8 mouse cellular contexts compared by ENCODE assay signal in the genomic region with DNA sequence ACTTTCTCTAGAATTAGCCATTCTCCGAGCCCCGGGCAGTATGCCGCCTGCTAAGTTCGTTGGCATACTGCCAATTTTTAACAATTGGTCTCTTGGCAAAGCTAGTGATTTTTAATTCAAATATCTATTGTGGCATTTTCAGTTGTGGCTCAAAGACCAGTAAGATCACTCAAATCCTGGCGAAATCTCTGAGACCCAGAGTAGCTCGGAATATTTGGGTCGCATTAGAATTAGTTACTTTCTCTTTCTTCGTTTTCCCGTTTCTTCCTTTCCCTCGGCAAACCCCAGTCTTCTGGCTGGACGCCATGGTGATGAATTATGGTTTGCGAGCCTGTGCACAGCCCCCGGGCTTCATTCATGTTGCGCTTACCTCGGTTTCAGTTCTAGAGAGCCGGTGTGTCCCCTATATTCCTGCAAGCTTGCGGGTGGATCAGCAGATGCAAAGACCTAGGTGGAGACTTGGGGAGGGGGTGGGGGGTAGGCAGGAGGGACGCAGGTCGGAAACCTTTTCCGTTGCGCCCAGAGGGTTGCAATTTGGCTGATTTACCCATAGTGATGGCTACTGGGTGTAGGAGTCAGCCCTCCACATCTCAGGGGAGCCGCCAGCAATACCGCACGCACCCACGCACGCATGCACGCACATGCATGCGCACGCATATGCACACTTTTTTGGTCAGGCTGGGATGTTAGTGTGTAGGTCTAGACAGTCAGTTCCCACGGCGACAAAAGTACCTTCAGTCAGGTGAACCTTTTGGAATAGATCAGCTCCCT. TPM values are rescaled to one million over a fixed set of nuclear protein-coding genes. Genes with fewer than 3 reads are reported as not detected.
A peak's percentile ranks its signal among the peaks of the same experiment; 100 is the strongest.
DNase-seq lines count a peak whose midpoint lies in the region; ATAC-seq and TF ChIP-seq lines count a peak whose summit lies in the region.

No protein-coding gene starts in this region.

- H3K4me3 ChIP-seq in MEL (ENCODE audit: control insufficient read depth in 1 of 2, insufficient read depth in 1 of 2, low read depth in 2 of 2, low read length in 2 of 2) = peak overlapping the region in 1 of 2 experiments; percentile 11; a peak in 2 of 4 replicates
- H3K4me3 ChIP-seq in bone marrow, adult 2 months (replicated peaks; ENCODE audit: control insufficient read depth, low read depth, low read length) = peak overlapping the region; percentile 42
- peak overlapping the region; percentile 31 for H3K4me3 ChIP-seq in forebrain, embryonic 15.5 days
- peak overlapping the region; percentile 11 for H3K4me3 ChIP-seq in hindbrain, embryonic 12.5 days

- no peak for TF ChIP-seq RAD21 in MEL (IDR thresholded peaks at IDR 0.05; ENCODE audit: low read depth, low read length)

- no peak for TF ChIP-seq CTCF in MEL (IDR thresholded peaks at IDR 0.05 in 2 of 3, conservative IDR thresholded peaks at IDR 0.05 in 1 of 3; ENCODE audit: control insufficient read depth in 1 of 3, insufficient read depth in 1 of 3, low read depth in 2 of 3, low read length in 3 of 3, poor library complexity in 1 of 3, severe bottlenecking in 1 of 3)
- no peak for TF ChIP-seq CTCF in bone marrow, adult 2 months (IDR thresholded peaks at IDR 0.05; ENCODE audit: control insufficient read depth, insufficient read depth, low read length)

- peak; percentile 21 for DNase-seq in MEL (ENCODE audit: low read depth, low spot score)
- DNase-seq in layer of hippocampus, postnatal 25 days (ENCODE audit: extremely low spot score in 1 of 2, low spot score in 1 of 2) = peak; percentile 35 to 42
- DNase-seq in lung, postnatal 36 days = peak; percentile 39
- peak; percentile 72 to 77 for DNase-seq in right cerebral cortex, postnatal 36 days (ENCODE audit: low spot score in 2 of 2)

- H3K9ac ChIP-seq in MEL (ENCODE audit: control insufficient read depth, low read depth, low read length, poor library complexity, severe bottlenecking) = no peak overlapping the region
- peak overlapping the region; percentile 14; the same call in 1 of the 2 replicates for H3K9ac ChIP-seq in forebrain, embryonic 15.5 days (replicated peaks)
- H3K9ac ChIP-seq in hindbrain, embryonic 12.5 days = peak overlapping the region; percentile 35; the same call in 1 of the 2 replicates

- peak overlapping the region; percentile 53 for H3K4me2 ChIP-seq in forebrain, embryonic 15.5 days (replicated peaks)
- peak overlapping the region; percentile 50 for H3K4me2 ChIP-seq in hindbrain, embryonic 12.5 days (replicated peaks)

- H3K79me2 ChIP-seq in MEL (ENCODE audit: control insufficient read depth, insufficient read depth, low read length, poor library complexity) = no peaks in the 10 kb centered on the region

- no peak for TF ChIP-seq POLR2A in MEL (IDR thresholded peaks at IDR 0.05; ENCODE audit: control insufficient read depth in 1 of 2, insufficient read depth in 1 of 2, low read depth in 1 of 2, low read length in 2 of 2, poor library complexity in 1 of 2)
- TF ChIP-seq POLR2A in bone marrow, adult 2 months (IDR thresholded peaks at IDR 0.05; ENCODE audit: borderline replicate concordance, control insufficient read depth, low read depth, low read length) = no peak

- 23% methylated on average over 31 of the region's 31 CpGs for WGBS in bone marrow, adult 2 months
- 27% methylated on average over 31 of the region's 31 CpGs for WGBS in forebrain, embryonic 15.5 days
- 52% methylated on average over 31 of the region's 31 CpGs for WGBS in hindbrain, embryonic 12.5 days

- H3K27me3 ChIP-seq in MEL (ENCODE audit: control insufficient read depth in 1 of 2, insufficient read depth in 2 of 2, low read length in 2 of 2) = no peaks in the 10 kb centered on the region; a peak in 1 of 4 replicates
- peaks cover 8% of the 10 kb centered on the region; the same call in 1 of the 2 replicates for H3K27me3 ChIP-seq in forebrain, embryonic 15.5 days
- no peaks in the 10 kb centered on the region; the same call in 1 of the 2 replicates for H3K27me3 ChIP-seq in hindbrain, embryonic 12.5 days

- no peaks in the 10 kb centered on the region; a peak in 1 of 4 replicates for H3K4me1 ChIP-seq in MEL (ENCODE audit: control insufficient read depth in 1 of 2, insufficient read depth in 2 of 2, low read length in 2 of 2)
- H3K4me1 ChIP-seq in bone marrow, adult 2 months (ENCODE audit: control insufficient read depth, insufficient read depth, low read length) = peaks cover 5% of the 10 kb centered on the region; the same call in 1 of the 2 replicates
- H3K4me1 ChIP-seq in forebrain, embryonic 15.5 days = peaks cover 53% of the 10 kb centered on the region
- H3K4me1 ChIP-seq in hindbrain, embryonic 12.5 days = peaks cover 39% of the 10 kb centered on the region

- H3K9me3 ChIP-seq in MEL (replicated peaks; ENCODE audit: insufficient read depth, low read length) = no peaks in the 10 kb centered on the region
- no peaks in the 10 kb centered on the region for H3K9me3 ChIP-seq in forebrain, embryonic 15.5 days
- H3K9me3 ChIP-seq in hindbrain, embryonic 12.5 days (replicated peaks) = no peaks in the 10 kb centered on the region

- H3K36me3 ChIP-seq in MEL (ENCODE audit: control insufficient read depth in 1 of 2, insufficient read depth in 2 of 2, low read length in 2 of 2) = no peaks in the 10 kb centered on the region
- H3K36me3 ChIP-seq in forebrain, embryonic 15.5 days = no peaks in the 10 kb centered on the region
- H3K36me3 ChIP-seq in hindbrain, embryonic 12.5 days = no peaks in the 10 kb centered on the region

- no peak for TF ChIP-seq EP300 in MEL (IDR thresholded peaks at IDR 0.05; ENCODE audit: low read depth in 1 of 2, low read length in 2 of 2)

- no peak overlapping the region for H3K27ac ChIP-seq in MEL (ENCODE audit: control insufficient read depth, low read depth, low read length)
- no peak overlapping the region for H3K27ac ChIP-seq in bone marrow, adult 2 months (ENCODE audit: control insufficient read depth, insufficient read depth, low read depth, low read length, poor library complexity)
- peak overlapping the region; percentile 53 for H3K27ac ChIP-seq in forebrain, embryonic 15.5 days (replicated peaks)
- 0 out of 2 replicates have a peak overlapping the region, but pooled peaks have one; percentile 44 for H3K27ac ChIP-seq in hindbrain, embryonic 12.5 days

- peak; percentile 41 for ATAC-seq in forebrain, embryonic 15.5 days (replicated peaks)
- ATAC-seq in hindbrain, embryonic 12.5 days (ENCODE audit: low FRiP score) = 0 out of 2 replicates have a peak, but pooled peaks have one; percentile 20
- ATAC-seq in erythroid progenitor cell, adult 5-6 weeks (replicated peaks; ENCODE audit: low FRiP score, poor library complexity, severe bottlenecking) = no peak

TF ChIP-seq in MEL, 35 proteins besides CTCF, POLR2A, EP300 and RAD21:
- TF ChIP-seq NELFE (IDR thresholded peaks at IDR 0.05; ENCODE audit: low read depth, low read length) (no peak), MAX (IDR thresholded peaks at IDR 0.05; ENCODE audit: low read length) (no peak), CHD1 (IDR thresholded peaks at IDR 0.05; ENCODE audit: low read depth, low read length) (no peak), TBP (IDR thresholded peaks at IDR 0.05; ENCODE audit: low read depth, low read length) (no peak)
TF ChIP-seq in MEL: peak in this region for 0.

RNA-seq across cellular contexts. Expression of a gene that starts 3.6 kb away (rescaled TPM):
- total RNA-seq in MEL (2012; rRNA removed) = 0.08 TPM in 1 of 2 replicates, not detected in the other
- polyA plus RNA-seq in MEL (2012; ENCODE audit: insufficient read depth in 1 of 2, insufficient read length in 2 of 2, low read depth in 1 of 2, low replicate concordance in 2 of 2, missing spikeins in 1 of 2) = under 1 TPM in 1 of 2 experiments, not detected in 1; 0.03 TPM
- polyA plus RNA-seq in bone marrow, adult 2 months (2011; ENCODE audit: insufficient read depth, insufficient read length, low replicate concordance, missing spikeins) = 2.4 and 3.7 TPM in 2 replicates
- 9.2 and 9.6 TPM in 2 replicates for polyA plus RNA-seq in forebrain, embryonic 15.5 days (2015; fragmentation: Nextera tagmentation; extraction: Ambion mirVana)
- polyA plus RNA-seq in hindbrain, embryonic 12.5 days (2016; fragmentation: Nextera tagmentation; extraction: Ambion mirVana) = 4.0 and 4.3 TPM in 2 replicates
- 1 to 10 TPM; 5.1 to 5.3 TPM for total RNA-seq in layer of hippocampus, postnatal 25 days (2021)
- total RNA-seq in erythroid progenitor cell, adult 5-6 weeks (2015; ENCODE audit: low replicate concordance) = 2.5 TPM in 1 of 2 replicates, not detected in the other
- total RNA-seq in erythroid progenitor cell, adult 5-6 weeks (2017; ENCODE audit: low replicate concordance) = 1.1 and 2.7 TPM in 2 replicates

Comparison
In these comparisons a context has a peak if more than half of its experiments do, and no peak if none do; other contexts are left out.
1. DNase-seq: peak in every context shown above with its lines; median percentile 74 in right cerebral cortex, postnatal 36 days; 39 in lung, postnatal 36 days; 38 in layer of hippocampus, postnatal 25 days; 21 in MEL.
2. H3K27ac ChIP-seq: peak in forebrain, embryonic 15.5 days (single experiment) and hindbrain, embryonic 12.5 days (single experiment); none in MEL (single experiment) and bone marrow, adult 2 months (single experiment).